Mouse (Mus musculus): Measurements from ENCODE around the gene Sgpl1.
"Not testable (repeated sequence)": the region's sequence is repeated elsewhere in the genome, so short reads cannot be mapped to it uniquely, and the experiment has no call there.

Sgpl1 gene

DNA sequence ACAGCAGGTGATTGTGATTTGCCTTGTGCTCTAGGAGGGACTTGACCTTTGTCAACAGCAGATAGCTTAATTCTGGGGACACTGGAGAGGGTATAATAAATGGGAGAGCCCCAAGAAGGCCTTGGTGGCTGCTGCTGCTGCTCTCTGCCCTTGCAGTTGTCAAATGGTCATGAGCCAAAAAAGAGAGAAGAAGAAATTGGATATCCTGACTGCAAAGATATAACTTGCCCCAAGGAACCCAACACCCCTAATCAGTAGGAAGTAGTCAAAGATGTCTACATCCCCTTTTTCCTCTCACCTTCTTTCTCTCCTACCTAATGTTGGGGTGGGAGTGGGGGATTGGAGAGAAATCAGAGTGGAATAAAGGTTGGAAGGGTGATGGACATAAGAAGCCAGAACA is 4.6 kb upstream of the Sgpl1 start:
- no peak for DNase-seq

DNA sequence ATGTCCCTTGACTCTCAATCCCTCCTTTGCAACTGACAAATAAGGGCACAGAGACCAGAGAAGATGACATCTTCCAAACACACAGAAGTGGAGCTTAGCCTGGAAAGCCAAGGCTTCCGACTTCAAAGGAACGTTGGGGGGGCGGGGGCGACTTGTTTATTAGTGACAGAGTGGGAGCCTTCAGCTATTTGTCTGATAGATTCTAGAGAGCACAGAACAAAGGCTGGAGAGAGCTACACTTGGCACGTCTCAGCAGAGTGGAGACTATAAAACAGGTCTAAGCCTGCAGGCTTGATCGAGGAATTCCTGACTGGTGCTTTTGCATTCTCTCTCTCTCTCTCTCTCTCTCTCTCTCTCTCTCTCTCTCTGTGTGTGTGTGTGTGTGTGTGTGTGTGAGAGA is 3.1 kb upstream of the Sgpl1 start:
- DNase-seq, result no peak

DNA sequence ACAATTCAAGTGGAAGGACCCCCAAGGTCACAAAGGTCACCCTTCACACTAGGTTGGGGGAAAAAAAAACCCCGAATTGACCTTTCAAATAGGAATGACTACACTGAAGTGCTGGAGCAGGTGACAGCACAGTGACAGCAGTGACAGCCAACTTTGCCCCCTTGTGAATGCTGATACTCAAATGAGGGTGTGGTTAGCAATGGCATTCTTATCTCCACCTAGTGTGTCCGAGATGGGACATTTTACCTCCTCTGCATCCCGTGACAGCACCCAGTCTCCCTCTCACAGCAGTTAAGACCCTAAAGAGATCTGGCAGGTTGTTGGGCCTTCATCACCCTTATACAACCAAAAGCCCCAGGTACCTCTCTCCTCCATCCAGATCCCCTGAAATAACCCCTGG is 2.0 kb upstream of the Sgpl1 start:
- no peak for DNase-seq

DNA sequence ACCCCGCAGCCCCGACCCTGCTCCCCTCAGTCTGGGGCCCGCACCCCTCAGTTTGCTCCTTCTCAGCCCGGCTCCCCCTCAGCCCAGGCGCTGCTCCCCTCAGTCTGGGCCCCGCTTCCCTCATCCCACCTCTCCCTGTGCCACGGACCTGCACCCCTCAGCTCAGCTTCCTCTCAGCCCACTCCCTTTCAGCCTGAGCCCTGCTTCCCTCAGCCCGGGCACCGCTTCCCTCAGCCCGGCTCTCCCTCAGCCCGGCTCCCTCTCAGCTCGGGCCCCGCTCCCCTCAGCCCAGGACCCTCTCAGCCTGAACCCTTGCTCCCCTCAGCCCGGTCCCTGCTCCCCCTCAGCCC is 721 bp downstream of the Sgpl1 start:
- DNase-seq, result peak; percentile 44

DNA sequence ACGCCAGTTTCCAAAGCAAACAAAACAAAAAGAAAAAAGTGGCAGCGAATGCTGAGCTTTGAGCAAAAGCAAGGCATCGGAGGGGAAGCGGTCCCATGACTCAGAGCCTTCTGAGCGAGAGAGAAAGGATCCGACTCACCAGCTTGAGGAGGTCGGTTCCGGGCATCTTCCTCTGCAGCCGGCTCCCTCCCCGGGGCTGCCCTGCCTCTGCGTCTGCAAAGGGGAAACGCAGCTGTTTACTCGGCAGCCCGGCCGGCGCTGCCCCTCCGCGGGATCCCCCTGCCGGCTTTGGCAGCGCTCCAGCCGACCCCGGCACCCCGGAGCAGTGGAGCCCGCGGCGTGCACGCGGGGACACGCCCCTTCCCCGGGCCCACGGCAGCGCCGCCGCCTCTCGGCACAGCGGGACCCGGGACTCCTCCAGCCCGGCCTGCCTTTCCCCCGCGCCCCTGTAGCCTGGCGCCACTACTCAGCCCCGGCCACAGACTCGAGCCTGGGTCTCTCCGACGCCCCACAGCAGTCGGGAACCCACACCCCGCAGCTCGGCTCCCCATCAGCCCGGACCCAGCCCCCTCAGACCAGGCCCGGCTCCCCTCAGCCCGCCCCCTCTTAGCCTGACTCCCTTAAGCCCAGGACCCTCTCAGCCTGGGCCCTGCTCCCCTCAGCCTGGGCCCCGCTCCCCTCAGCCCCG is 1.2 kb downstream of the Sgpl1 start:
- peak; percentile 54 for DNase-seq

DNA sequence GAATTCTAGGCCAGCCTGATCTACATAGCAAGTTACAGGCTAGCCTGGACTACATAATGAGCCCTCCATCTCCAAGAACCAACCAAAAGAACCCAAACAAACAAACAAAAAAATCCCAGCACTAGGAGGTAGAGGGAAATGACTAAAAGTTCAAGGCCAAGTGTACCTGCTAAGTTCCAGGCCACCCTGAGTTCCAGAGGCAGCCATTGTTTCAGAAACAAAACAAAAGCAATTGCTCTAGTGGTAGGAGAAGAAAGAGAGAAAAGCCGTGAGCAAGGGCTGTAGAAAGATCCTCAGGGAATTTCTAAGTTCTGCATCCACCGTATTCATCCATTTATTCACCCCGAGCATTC is 1.8 kb downstream of the Sgpl1 start:
- DNase-seq, result no peak

DNA sequence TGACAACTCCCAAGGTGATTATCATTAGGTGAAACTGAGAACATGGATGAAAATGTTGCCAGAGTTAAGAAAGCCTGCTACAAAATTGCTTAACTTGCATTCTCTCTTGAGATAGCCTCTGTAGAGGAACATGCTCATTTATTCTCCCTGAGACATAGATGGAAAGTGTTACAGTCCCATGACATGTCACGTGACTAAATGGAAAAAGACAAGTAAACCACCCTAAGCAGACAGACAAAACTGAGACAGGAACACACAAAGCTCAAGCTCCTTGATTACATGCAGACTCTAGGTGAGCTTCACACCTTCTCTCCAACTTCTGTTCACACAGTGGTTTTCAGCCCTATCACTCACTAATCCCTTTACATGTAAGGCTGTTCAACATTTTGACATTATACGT is 4.2 kb downstream of the Sgpl1 start:
- DNase-seq, result no peak

DNA sequence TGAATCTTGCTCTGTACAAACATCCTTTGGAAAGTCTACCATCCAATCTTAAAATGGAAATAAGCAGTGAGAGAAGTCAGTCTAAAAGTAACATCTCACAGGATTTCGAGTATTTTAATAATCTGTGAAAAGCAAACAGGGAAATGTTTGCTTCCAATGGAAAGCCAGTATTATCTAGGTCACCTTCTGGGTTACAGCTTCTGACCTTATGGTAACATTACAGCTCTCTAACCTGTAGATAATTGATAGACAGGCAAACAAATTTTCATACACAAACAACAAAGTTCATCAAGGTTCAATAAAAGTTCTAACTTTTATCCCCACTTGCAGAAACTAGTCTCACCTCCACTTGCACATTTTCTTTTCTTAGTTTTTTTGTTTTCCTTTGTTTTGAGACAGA is 9.9 kb downstream of the Sgpl1 start:
- no peak for DNase-seq

DNA sequence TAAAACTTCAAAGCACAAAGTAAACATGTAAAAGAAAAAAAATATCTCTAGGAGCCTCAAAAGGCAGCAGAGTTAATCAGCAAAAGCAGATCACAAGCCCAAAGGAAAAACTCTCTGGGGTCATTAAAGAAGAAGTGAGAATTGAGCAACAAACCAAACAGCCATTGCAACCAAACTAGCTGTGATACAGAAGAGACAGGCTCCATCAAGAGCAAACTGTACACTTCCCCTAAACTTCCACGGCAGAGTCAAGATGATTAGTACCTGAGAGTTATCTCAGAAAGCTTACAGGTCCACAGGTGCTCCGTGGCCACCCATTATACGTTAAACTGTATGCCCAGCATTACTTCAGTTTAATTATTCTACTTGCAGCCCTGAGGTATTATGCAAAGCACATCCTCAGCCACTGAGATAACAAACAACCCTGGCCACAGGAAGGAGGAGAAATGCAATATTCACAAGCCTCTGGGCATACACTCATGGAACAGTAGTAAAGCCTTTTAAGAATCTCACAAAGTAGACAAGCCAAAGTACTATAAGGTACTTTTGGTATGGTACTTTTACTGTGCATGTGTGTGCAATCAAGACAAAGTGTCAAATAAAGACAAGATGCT is 12.2 kb downstream of the Sgpl1 start:
- DNase-seq, result no peak

DNA sequence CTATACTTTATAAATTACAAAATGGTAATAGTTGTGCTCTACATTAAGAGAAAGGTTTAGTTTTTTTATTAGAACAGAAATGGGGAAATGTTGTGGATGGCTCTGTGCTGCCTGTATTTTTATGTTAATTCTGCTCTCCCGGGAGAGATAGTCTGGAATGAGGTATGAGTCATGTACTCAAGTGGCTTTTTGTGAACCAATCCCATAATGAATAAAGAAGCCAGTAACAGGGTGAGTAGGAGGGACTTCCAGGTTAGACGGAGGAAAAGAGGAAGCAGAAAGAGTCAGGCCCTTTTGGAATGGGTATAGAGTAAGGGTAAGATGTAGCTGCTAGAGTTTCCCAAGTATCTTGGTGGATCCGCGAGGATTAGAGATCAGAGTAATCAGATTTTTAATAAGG is 13.5 kb downstream of the Sgpl1 start:
- no peak for DNase-seq

DNA sequence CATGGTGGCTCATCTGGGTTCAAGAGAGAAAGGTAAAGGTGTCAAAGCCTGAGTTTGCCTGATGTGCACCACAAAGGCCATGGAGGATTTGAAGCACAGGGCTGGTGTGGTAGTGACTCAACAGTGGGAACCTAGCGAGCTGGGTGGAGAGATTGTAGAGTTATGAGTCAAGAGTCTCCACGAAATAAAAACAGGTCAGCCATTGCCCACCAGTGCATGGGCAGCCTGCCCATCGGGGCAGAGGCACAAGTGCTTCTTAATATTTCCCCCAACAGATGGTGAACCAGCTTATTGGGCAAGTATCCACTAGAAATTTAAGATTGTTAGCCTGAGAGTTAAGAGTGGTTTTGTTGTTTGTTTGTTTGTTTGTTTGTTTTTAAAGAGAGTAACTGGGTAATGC is 16.5 kb downstream of the Sgpl1 start:
- peak; percentile 27 for DNase-seq

DNA sequence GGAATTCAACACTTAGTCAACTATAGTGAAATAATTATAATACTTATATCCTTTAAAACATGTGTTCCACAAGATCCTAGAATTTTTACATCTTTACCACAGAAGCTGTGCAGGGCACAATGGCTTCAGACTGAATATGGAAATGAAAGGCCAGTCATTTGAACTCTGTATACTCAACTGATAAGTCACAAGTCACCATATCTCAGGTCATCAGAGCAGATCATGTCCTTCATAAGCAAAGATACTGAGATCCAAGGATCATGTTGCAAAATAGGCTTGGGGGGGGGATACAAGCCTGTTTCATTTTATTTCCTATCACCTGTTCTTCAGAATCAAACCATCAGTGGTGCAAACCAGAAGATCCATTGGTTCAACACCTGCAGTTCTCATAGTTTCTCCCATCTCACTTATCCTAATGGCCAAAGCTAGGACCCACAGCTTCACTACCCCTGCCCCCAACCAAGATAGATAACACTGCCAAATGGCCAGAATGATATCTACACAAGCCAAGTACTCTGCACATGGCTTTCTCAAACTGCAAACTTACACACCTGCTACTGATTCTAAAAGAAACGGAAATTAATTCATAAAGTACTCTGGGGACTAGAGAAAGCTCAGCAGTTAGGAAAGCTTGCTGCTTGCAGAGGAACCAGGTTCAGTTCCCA is 18.7 kb downstream of the Sgpl1 start:
- DNase-seq, result no peak

DNA sequence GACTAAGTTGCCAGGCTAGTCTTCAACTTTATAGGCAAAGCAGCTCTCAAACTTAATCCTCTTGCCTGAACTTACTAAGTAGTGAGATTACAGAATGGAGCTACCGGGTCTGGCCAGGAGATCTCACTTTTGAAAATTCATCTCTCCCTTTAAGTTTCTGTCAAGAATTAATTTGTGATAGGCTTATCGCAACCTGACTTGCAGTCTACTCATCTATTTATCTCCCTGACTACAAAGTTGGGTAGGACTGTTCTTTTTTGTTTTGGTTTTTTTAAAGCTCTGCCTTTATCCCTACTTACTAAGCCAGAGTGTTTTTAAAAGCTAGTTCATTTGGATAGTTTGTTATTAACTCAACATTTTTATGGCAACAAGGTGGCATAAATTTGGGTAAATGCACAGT is 23.0 kb downstream of the Sgpl1 start:
- DNase-seq, result no peak

DNA sequence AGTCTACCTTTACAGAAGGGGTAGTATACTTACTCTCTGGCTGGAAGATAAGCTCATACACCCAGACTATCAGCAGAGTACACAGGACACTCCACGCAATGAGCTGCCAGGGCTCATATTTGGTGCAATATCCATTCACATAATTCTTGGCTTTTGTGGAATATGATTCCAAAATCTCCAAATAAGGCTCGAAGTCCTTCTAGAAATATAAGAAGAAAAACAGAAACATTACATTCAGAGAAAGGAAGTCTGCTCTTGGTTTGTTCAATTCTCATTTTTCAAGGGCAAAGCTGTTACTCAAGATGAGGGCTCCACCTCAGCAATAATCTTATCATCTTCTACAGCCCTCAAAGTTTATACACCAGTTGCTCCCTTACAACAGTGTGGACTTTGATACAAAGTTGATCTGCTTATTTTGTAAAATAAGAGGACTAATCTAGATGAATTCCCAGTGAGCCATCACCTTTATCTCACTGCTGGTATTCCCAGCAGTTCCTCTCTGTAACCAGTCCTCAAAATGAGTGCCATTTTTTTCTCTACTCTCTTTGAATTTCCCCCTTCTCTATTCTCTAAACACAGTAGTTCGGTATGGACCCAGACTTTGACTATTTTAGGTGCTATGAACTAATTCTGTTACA is 24.1 kb downstream of the Sgpl1 start:
- DNase-seq, result no peak

DNA sequence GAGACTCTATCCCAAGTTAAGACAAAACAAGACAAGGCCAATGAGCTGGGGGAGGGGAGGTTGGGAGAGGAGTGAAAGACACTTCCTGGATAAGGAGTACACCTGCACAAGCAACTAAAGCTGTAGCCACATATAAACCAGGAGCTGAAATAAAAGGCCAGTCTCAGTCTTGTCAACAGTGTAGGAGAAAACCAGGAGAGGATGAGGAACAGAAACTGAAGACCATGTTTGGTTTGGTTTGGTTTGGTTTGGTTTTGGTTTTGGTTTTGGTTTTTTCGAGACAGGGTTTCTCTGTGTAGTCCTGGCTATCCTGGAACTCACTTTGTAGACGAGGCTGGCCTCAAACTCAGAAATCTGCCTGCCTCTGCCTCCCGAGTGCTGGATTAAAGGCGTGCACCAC is 25.8 kb downstream of the Sgpl1 start:
- DNase-seq, result not testable (repeated sequence)

DNA sequence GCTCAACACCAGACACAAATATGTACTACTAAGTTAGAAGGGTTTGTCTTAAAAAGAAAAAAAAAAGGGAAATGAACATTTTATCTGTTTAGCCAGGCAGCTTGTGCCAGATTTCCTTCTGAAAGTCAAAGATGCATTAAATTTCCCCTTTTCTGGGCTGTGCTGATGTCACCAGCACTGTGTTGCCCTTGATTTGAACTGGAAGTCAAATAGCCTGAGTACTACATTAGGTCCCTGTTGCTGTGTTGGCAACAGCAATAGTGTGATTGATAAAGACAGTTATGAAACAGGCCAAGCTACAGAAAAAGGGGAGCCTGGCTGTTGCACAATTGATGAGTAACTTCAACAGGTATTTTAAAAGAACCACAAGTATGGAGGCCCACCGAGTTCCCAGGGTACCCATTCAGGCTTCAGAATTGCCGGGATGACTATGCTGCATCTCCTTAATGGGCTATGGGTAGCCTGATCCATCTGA is 33.2 kb downstream of the Sgpl1 start:
- no peak for DNase-seq

DNA sequence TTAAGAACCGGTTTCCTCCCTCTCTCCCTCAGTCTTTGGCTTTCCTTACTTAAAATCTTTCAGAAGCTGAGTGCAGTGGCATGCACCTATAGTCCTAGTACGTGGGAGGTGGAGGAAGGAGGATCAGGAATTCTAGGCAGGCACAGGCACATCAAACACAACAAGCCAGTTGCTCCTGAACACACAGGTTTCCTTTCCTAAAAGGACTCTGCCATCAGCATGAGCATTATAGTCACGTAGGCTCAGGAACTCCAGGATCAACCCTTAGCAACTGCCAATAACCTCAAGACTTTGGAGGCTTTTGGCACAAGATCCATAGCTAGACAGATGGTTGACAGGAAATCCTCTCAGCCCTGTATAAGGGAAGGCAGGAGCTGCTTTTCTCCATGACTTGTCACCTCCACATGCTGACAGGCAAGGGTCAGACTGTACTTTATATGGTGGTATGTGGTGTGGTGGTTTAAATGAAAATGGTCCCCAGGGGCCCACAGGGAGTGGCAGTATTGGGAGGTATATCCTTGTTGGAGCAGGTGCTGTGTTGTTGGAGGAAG is 43.9 kb downstream of the Sgpl1 start:
- peak; percentile 80 for DNase-seq

DNA sequence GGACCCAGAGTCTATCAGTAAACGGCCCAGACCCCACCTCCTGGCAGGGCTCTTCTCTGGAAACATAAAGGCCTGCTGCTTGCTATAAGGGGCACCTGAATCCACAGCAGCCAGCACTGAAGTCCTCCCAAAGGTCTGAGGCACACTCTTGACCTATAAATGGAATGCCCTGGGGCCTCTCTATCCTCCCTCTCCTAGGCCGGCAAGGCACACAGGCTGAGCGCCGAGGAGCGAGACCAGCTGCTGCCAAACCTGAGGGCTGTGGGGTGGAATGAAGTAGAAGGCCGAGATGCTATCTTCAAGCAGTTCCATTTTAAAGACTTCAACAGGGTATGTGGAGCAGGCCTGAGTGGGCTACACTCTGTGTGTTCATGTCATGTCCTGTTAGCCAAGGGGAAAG is 55.6 kb downstream of the Sgpl1 start:
- DNase-seq, result no peak

DNA sequence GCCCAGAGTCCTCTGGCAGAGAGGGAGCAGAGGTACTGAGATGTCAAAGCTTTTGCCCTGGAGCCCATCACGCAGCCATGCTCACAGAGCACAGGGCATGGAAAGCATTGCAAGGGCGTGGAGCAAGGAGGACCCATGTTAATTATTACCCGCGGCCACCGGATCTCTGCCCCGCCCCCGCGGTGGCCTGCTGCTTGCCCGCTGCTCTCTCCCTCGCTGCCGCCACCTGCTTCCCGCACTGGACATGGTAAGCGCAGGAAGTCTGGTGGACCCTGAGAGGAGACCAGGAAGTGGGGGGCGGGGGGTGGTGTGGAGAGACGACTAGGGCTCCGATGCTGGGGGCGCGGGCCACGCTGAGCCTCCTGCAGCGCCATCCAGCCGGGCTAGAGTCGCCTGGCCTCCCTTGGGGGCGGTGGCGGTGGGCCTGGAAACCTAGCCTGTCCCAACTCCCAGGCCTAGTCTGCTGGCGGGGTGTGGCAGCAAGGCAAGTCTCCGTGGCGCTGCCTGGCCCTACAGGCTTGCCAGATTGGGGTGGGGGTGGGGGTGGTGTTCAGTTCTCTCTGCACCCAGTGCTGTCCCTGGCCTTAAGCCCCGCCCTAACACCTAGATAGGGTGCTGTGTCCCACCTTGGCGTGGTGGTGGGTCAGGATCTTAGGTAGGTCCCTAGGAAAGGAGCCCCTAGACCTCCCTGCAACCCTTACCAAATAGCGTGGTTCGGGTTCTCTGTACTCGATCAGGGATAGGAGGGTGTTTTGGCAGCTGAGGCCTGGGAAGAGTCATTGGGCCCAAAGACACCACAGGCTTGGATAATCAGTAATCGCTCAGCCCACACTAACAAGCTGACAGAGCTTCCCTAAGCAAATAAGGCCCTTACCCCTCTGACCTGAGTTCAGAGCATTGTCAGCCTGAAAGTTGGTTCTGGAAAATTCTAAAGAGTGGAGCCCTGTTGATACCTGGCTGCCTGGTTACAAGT is 58.0 kb downstream of the Sgpl1 start, which contains the start of gene Pcbd1:
Gene Pcbd1 (plus strand): TSS at position 162 of the 973 bp plus-strand sequence.
- DNase-seq, result peak; percentile 62

DNA sequence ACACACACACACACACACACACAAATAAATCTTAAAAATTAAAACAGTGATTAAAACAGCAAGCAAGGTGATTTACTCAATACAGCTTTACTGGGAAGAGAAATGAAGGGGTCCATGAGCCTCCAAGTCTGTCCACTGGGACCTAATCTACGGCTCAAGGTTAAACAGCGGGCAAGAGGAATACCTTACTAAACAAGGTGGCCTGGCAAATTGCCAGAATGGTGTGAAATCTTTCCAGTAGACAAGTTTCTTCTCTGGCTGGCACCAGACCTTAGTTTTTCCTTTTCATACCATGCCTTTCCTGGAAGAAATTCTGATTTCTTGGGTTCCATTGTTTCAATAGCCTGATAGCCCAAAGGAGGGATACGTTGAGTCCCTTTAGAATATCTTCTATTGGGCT is 59.0 kb downstream of the Sgpl1 start:
- DNase-seq, result no peak

DNA sequence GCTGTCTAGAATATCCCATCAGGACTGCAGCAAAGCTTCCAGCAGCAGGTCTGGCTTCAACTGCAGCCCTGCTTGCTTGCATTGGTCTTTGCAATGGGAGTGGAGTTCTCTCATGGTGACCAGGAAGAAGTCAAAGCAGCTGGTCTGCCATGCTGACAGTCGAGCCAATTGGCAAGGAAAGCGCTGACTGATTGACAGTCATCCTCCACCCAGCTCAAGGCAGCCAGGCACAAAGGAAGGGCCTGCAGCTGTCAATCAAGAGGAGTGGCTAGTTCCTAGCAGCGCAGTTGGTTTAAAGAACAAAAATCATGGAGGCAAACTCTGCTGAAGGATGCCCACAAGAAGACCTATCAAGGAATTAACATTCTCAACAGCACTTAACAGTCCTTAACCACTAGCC is 61.0 kb downstream of the Sgpl1 start:
- no peak for DNase-seq

DNA sequence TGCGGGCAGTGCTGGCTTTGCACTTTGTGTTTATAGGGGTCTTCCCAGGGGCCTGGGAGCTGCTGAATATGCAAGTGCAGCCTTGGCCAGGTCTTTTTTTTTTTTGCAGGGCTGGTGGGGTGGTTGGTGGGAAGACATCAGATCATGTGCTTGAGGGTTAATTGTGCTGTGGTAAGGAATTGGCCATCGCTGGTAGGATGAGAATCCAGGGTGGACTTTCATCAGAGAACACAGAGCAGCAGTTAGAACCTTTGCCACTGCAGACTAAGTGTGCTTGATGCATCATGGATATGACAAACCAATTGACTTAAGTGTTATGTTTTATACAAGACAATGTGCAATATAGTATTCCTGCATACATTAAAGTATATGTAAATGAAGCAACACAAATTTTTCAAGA is 62.1 kb downstream of the Sgpl1 start:
- no peak for DNase-seq

DNA sequence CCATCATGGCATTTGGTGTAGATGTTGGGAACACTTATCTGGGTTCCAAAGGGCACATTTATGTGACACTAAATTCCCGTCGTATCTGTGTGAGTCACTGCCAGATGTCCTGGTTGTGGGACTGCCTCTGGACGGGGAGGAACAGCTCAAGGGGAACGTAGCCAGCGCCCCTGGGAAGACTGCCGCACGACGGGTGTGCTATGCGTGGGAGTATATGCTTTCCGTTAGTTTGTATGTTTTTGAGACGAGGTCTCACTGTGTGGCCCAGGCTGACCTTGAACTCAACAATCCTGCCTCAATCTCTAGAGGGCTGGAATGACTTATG is 66.6 kb downstream of the Sgpl1 start:
- DNase-seq, result no peak
